Mouse (Mus musculus): ENCODE data around the gene Pafah1b2.

Pafah1b2 gene

DNA sequence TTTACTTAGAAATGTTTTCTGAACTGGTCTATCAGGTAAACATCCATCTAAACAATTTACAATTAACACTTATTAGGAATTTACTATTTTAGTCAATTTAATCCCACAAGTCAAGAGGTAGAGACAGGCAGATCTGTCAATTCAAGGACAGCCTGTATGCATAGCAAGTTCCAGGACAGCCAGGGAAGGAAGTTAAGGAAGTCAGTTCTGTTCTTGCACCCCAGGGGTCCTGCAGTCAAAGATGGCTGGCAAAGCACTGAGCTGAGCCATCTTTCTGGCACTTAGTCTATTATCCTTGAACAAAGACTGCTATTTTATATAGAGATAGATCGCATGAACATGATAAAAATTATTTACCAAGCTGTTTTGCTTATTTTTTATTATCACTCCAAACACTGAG, 31.9 kb downstream of the Pafah1b2 start:
- DNase-seq: no peak

DNA sequence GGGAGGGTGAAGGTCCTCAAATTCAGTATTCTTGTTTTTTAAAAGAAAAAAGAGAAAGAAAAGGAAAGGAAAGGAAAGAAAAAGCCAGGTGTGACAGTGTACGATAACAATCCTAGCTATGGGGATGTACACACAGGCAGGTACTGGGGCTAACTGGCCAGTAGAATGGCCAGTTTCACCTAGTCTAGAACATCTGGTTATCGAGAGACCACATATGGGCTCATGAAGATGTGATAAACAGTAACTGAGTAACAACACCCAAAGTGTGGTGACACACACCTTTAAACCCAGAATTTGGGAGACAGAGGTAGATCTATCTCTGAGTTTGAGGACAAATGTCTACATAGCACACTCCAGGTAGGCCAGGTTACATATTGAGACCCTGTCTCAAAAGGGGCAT, 32.7 kb downstream of the Pafah1b2 start:
- DNase-seq: no peak

DNA sequence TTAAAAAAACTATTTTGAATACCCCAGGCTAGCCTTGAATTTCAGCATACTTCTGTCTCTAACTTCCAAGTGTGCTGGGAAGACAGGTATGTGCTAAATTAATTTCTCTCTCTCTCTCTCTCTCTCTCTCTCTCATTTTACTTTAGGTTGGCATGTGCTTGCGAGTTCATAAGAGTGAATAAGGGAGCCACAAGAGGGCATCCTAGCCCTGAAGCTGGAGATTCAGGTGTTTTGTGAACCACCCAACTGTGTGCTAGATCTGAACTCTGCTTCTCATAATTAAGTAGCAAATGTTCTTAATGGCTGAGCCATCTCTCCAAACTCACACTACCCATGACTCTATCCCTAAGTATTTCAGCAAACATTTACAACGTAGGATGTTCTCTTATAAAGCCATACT, 35.6 kb downstream of the Pafah1b2 start:
- no peak for DNase-seq

DNA sequence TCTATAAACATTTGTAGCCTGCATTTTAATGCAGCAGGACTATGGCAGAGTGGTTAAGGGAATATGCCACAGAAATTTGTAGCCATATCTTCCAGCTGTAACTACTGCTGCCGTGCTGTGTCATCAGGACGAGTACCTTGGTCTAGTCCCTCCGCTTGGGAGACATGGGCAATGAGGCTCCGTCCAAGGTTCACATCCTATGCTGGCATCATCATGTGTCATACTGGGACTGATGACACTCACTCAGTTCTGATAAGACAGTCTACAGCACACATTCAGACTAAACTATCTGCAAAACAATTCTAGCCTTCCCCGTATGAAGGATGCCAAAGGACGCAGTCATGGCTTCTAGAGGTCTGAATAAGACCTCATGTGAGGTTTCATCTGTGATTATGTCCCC, 48.9 kb downstream of the Pafah1b2 start:
- DNase-seq: no peak

DNA sequence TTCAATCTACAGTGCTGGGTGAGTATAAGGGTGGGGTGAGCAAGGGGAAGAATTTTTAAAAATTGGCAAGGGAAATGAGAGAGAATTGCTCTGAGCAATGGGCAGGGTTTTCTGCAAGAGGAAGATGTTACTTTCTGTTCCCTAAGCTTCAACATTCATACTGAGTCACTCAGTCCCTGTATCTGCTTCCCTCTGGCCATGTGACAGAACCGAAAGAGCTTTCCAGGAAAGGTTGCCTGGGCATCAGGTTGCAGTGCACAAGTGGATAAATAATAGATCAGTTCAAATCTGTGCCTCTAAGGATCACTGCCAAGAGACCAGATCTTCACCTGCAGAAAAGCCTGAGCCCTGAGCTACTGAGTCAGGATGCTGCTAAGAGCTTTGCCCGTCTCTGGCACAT, 50.6 kb downstream of the Pafah1b2 start:
- no peak for DNase-seq

DNA sequence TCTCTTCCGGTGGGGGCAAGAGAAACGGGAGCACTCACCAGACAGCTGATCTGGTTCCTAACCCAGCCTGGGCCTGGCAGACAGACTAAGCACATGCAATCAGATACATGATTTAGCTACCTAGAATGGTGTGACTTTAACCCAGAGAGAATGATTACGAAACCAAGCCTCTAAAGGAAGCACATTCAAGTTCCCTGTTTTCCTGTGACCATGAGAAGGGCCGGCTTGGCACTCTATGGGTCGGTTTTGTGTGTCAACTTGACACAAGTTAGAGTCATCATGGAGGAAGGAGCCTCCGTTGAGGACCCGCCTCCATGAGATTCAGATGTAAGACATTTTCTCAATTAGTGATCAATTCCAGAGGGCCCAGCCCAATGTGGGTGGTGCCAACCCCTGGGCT, 52.8 kb downstream of the Pafah1b2 start:
- no peak for DNase-seq

DNA sequence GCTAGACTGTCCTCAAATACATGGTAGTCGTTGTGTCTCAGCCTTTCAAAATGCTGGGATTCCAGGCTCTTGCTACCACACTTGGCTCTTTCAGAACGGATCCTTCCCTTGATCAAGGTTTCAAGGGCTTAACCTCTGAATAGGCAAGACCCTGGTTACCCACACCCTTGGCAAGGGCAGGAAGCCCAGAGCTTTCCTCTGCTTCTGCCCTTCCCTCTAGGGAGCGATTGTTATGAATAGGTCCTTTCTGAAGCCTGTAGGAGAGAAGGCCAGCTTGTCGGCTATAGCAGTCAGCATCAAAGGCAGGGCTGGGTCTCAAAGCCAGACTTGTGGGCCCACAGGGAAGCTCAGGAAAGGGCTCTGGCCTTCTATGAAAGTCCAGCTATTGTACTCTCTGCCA, 53.6 kb downstream of the Pafah1b2 start:
- no peak for DNase-seq

DNA sequence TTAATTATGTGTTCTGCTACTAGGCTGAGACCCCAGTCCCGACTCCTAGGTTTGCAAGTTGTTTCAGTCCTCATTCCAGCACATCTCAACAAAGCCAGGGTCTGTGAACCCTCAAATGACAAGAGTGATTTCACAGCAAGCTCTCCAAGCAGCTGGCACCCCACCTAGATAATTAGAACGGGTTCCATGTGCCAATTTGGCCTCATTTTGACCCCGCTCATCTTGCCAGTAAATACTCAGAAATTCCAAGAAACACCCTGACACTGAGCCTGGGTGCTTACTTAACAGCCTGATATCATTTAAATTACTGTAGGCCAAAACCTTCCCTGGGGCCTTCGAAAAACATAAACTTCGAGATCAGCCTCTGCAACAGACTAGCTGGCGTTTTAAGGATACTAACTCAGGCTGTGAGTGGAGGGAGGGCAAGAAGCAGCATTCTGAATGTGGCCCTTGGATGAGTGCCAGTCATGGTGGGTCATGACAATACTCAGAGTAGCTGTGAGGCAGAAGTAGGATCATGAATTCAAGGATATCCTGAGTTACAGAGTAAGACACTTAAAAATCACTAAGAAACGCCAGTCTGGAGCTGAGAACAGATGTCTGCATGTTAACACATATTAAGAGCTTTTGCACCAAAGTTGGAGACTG, 54.3 kb downstream of the Pafah1b2 start:
- DNase-seq: no peak

DNA sequence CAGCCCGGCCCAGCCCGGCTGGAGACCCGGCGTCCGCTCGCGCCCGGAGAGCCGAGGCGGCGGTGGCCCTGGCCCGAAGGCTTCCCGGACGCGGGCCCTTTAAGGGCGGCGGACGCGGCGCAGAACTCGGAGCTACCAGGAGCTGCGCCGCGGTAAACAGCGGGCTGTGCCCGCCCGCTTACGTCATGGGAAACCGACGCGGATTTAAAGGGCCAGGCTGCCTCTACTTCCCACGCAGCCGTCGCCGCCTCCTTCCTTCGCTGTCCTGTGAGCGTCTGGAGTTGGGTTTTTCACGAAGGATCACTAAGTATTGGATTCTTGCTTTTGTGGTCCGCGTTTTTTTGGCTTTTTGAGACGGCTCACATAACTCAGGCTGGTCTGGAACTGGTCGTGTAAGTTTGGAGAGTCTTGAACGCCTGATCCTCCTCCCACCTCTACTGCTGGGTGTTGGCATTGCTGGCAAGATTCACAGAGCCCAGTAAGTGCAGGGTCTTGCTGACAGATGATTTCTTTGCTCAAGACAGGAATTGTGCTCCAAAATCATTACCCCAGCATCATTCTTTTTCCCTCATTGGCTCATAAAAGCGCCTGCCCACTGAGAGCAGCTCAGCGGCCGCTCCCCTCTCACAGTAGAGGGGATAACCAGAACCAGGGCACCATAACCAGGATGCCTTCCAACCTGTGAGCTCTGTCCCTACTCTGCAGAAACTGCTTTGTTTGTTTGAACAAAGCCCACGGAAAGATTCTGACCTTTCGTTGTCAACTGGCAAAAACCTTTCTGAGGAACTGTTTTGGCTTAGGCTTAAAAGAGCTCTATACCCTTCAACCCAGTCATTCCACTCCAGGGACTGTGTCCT, 57.2 kb downstream of the Pafah1b2 start, which contains the start of gene Sidt2:
Gene Sidt2, minus strand, starts transcription at position 152 of the 857 bp plus-strand sequence.
- DNase-seq: peak; percentile 93

DNA sequence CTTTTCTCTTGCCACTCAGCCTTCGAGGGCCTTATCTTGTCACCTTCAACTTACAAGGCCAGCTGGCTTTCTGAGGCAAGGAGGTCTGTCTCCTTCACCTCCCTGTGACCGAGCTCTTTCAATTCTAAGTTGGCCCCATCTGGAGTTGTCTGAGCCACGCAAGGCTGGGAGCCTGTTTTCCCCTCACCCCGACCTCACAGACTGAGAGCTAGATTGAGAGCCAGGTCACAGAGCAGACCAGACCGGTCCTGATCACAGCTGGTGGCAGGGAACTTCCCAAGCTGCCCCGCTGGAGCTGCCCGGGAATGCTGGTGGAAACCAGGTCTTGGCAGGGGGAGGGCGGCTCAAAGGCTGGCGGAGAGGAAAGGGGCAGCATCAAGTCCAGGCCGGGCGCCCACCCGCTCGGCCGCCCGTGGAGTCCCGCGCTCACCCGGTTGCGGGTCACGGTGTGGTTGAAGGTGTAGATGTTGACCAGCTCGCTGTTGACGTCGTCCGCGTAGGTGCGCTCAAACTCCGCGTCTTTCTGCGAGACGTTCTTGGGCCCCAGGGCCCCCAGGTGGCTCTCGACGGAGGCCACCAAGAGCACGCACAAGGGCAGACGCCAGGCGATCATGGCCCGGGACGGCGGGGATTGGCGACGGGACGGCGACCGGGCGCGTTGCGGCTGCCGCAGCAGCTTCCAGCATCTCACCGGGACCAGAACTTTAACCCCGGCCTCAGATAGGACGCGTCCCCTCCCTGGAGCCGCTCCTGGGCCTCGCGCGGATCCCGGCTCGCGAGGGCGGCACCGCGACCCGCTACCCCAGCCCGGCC, 58.0 kb downstream of the Pafah1b2 start:
- DNase-seq: peak; percentile 67

DNA sequence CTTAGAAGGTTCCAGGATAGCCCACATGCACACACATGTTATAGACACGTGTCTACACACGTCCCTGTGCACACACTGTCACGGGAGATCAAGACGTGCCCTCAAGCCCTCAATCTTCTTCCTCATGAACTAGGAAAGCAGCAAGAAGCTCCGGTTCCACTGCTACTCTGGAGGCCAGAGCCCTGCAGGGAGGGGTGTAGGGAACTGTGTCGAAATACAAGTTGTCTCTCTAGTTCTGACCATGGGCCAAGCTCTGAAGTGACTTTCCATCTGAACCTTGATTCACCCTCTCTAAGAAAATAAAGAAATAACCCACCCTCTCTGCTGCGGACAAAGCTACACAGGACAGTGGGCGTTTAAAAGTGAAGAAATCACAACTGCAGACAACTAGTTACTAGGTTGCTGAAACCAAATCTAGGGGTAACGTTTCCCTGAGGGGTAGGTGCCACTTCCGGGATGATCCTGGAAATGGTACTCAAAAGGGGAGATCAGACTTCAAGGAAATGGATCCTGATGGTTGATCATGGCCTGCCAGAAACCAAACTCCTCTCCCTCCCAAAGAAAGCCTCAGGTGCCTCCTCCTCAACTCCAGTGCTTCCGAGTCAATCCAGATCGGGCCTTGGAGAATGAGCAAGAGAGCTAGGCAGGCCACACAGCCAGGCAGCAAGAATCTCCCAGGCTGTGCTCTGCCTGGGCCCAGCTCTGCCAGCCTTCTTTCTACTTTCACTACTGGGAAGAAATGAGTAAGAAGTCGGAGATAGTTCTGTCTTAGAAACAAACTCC, 58.8 kb downstream of the Pafah1b2 start:
- DNase-seq: peak; percentile 51

DNA sequence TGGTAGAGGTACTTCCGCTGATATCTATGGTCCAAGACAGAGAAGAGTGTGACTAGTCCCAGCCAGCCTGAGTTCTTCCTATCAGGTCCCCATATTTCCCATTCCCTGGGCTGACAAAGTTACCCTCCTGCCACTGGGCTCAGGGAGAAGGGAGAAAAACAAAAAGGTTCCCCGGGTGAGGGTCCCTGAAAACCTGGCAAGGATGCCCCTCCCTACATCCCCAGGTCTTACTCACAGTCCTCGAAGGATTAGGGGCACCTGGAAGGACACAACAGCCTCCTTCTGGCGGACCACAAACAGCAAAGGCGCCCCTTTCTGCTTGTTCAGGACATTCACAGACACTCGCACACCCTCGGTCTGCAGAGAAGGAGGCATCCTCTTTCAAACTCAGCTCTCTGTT, 59.6 kb downstream of the Pafah1b2 start:
- DNase-seq: no peak

DNA sequence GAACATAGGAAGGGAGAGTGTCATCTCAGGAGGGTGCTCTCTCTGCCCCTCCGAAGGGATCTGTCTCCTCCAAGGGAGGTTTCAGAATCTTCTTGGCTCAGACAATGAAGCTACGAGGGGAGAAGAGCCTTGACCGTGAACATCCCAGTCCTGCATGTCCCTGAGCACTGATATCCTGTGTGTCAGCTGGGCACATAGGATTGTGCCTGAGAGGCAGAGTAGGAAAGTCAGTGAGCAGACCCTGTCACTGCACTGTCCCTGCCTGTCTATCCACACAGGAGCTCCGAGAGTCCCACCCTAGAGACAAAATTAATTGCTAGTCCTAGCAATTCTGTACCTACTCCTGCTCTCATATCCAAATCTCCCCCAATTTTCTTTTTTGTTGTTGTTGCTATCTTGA, 60.4 kb downstream of the Pafah1b2 start:
- DNase-seq: no peak

DNA sequence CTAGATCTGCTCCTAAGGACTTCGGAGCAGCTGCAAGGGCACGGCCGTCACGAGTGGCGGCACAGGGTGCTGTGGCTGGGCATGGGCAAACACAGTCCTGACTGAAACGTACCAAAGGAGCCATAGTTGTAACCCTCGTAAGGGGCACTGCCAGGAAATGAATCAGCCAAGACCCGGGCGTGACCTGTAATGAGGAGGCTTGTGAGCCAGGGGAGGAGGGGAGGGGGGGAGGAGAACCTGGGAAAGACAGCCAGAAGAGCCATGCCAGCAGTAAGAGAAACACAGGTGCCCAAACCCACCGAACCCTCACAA, 65.7 kb downstream of the Pafah1b2 start:
- DNase-seq: no peak

DNA sequence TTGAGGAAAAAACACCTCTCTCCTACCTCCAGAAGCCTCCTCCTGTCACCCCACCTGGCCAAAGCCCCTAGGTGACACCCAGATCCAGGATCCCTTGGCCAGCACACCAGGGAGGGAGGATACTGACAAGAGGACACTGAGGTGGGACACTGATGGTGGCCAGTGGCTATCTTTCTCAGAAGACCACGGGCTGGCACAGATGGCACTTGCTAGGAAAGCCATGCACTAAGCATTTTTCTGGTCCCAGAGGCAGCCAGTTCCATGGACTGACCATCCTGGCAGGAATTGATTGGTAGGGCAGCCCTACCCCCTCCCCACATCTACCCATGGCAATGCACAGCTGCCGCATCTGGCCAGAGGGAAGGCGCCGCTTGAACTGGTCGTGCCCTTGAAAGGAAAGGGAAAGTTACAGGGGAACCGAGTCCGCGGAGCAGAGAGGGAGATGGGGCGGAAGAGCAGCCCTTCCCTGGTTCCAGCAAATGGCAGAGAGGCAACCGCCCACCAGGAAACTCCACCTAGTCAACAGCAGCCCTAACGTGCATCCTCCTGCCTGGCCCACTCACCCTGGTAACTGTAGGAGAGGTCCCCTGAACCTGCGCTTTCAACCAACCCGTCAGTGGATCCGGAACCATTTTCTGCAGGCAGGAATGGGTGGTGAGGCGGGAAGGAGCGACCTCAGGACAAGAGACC, 66.2 kb downstream of the Pafah1b2 start:
- no peak for DNase-seq

DNA sequence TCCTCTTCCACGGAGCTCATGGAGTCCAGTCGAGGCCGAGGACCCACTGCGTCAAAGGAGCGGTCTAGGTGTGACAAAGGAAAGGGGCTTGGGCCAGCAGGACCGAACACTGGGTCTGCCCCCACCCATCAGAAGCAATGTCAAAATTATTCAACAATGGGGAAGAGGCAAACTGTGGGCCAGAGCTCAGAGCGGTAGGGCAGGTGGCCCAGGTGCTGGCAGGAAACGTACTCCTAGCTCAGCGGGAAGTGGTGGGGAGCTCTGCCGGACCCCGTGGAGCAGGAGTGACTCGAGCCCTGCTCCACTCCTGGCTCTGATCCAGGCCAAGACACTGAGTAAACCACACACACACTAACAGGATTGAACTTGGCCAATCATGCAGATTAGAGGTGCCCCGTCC, 66.8 kb downstream of the Pafah1b2 start:
- no peak for DNase-seq

DNA sequence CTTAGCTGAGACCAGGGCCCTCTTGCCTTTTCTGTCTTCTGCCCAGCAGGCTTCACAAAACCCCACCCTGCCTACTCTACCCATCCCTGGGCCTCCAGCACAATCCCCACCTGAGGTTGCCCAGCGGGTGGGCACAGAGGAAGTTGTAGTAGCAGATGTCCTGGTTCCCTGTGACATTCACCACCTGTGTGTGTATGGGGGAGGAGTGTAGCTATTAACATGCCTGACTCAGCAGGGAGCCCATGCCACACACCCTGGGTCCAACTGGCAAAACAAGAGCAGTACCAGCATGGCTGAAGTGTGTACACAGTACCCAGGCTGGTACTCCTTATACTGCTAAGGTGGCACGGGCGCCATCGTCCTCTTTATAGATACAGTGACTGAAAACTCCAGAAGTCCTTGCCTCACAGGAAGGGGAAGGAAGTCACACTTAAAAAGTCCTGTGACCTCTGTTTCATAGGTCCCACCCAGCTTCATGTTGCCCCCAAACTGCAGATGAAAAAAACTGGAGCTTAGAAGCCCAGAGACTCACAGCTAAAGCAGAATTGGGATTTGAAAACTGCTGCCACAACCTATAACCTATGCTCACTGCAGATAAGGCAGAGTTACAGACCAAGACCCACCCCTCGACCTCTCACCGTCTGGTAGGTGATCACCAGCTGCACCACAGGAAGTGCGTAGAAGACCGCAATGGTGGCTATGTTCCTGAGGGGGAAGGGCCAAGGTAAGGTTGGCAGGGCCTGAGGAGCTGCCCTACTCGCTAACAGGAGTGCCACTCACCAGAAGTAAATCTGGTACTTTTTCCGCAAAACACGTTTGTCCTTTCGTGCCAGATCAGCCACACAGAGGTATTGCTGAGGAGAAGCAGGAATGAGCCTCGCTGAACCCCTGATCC, 67.7 kb downstream of the Pafah1b2 start:
- no peak for DNase-seq

DNA sequence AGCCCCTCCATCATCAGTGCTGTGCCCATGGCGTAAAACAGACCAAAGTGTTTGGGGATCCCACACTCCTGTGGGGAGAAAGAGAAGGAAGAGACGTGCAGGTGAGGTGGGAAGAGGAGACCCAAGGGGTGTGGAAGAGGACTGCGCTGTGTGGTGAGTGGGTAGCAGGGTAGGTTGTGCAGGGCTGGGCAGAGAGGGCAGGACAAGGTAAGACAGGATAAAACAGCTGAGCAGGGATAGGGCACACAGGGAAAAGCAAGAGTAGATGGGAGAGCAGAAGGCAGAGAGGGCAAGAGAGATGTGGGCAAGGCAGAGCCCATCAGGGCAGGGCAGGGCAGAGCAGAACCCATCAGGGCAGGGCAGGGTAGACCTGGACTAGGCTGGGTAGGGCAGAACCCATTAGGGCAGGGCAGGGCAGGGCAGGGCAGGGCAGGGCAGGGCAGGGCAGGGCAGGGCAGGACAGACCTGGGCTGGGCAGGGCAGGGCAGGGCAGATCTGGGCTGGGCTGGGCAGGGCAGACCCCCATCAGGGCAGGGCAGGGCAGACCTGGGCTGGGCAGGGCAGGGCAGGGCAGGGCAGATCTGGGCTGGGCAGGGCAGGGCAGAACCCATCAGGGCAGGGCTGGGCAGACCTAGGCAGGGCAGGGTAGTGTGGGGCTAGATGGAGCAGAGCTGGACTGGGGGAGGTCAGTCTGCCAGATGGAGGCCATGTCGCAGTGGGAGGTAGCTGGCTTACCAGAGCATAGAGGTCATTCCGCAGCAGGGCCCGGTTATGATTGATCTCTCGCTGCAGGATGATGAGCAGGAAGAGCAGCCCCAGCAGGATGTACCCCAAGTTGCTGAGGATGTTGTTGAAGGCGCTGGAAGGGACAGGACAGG, 68.6 kb downstream of the Pafah1b2 start:
- DNase-seq: no peak

DNA sequence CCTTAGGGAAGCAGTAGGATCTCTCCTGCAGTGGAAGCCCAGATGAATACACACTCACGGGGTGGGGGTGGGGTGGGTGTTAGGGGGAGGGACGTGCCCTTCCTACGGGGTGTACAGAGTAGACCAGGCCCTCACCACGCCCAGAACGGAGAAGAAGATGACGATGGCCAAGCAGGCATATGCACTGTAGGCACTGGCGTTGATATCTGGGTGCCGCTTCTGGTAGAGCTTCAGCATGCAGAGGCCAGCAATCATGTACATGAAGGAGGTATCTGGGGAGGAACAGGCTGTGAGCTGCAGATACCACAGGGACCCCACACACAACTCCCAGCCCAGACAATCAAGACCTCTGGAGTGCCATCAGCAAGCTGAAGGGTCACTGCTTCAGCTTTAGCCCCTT, 69.6 kb downstream of the Pafah1b2 start:
- no peak for DNase-seq

DNA sequence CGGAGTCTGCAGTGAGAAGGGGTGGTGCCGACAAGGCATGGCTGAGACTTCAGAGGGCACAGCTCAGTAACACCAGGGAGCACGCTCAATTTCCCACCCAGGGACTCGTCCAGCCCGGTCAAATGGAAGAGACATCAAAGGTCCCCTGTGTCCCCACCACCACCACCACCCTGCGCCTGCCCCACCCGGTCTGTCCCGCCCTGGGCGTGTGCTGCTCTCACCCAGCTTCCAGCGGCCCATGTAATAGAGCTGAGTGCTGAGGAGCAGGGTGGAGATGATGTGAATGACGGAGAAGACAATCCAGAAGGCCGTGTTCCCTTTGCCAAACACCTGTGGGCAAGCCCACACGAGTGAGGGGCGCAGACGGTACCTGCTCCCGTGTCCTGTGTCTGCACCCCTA, 70.0 kb downstream of the Pafah1b2 start:
- no peak for DNase-seq

Measured in lung, postnatal 10 days (tissue).